Mouse (Mus musculus) G1E (cell line): ENCODE measurements around the gene Dbh.

Experiments
- CTCF ChIP-seq: IDR thresholded peaks from 2 replicates; pipeline ENCODE4 v1.5.1; 2012; ENCODE audit warnings: low read depth, low read length, inconsistent platforms, mixed read lengths
- GATA1 ChIP-seq: IDR thresholded peaks from 2 replicates; pipeline ENCODE4 v1.6.1; 2012; ENCODE audit warnings: borderline replicate concordance, low read length, inconsistent platforms, mixed read lengths
- POLR2AphosphoS5 ChIP-seq: IDR thresholded peaks from 2 replicates; pipeline ENCODE4 v1.6.1; 2012; ENCODE audit warnings: low read depth, low read length, inconsistent platforms; ENCODE audit not compliant: insufficient replicate concordance
- TAL1 ChIP-seq: conservative IDR thresholded peaks from 2 replicates; pipeline ENCODE4 v1.6.1; 2012; ENCODE audit warnings: low read depth, low read length, inconsistent platforms, mixed read lengths

GRCm38 (mm10) chr2:27149457-27149856, 15.6 kb upstream of the Dbh start:
- TF ChIP-seq GATA1 (no peak), CTCF (no peak), TAL1 (no peak), POLR2AphosphoS5 (no peak)
